Mouse (Mus musculus) CD4-positive naive resting alpha-beta T cell, adult 76 days (primary cell): ENCODE measurements around the gene Cracr2a. TPM values are rescaled to one million over a fixed set of nuclear protein-coding genes. Genes with fewer than 3 reads are reported as not detected.

Experiments used
- total RNA-seq: library from RNA; stranded (reverse); gene quantifications from one replicate; pipeline ENCODE4 v1.2.4, GENCODE M21; 2023

The Cracr2a gene
- 32.5 TPM for total RNA-seq

GRCm38 (mm10) chr6:127561231-127562020 is at the start of gene Cracr2a:
Cracr2a (plus strand) TSS chr6:127561338.

Other genes with a start within 250 kb of the Cracr2a start
- 62.1 TPM for gene Parp11, start 114.5 kb upstream of the Cracr2a start, total RNA-seq
- not detected for gene Prmt8, start 208.1 kb downstream of the Cracr2a start, total RNA-seq